Mouse (Mus musculus): ENCODE measurements around the gene Hspb1. TPM values are rescaled to one million over a fixed set of nuclear protein-coding genes. Genes with fewer than 3 reads are reported as not detected.

Hspb1 gene
- polyA plus RNA-seq, 1 experiment, result 51.0 TPM

- Histone ChIP-seq H3K4me3 (ENCODE audit: control insufficient read depth, low read depth, low read length) (peak overlapping the region; percentile 94), H3K36me3 (ENCODE audit: control insufficient read depth, insufficient read depth, low read length) (no peaks in the 10 kb centered on the region), H3K27ac (ENCODE audit: control insufficient read depth, insufficient read depth, low read depth, low read length) (peak overlapping the region; percentile 80), H3K27me3 (ENCODE audit: control insufficient read depth, insufficient read depth, low read length) (no peaks in the 10 kb centered on the region), H3K4me1 (ENCODE audit: control insufficient read depth, insufficient read depth, low read length) (peaks cover 9% of the 10 kb centered on the region)
- TF ChIP-seq CTCF (IDR thresholded peaks at IDR 0.05; ENCODE audit: control insufficient read depth, insufficient read depth, insufficient replicate concordance, low read depth, low read length) (no peak), POLR2A (IDR thresholded peaks at IDR 0.05; ENCODE audit: control insufficient read depth, low read depth, low read length) (no peak)
Measured at GRCm38 (mm10) chr5:135933900-135934441, 46.3 kb downstream of the Hspb1 start.

- TF ChIP-seq CTCF (IDR thresholded peaks at IDR 0.05; ENCODE audit: control insufficient read depth, insufficient read depth, insufficient replicate concordance, low read depth, low read length) (peak; percentile 37; the same call in 1 of the 2 replicates), POLR2A (IDR thresholded peaks at IDR 0.05; ENCODE audit: control insufficient read depth, low read depth, low read length) (peak; percentile 99)
- H3K4me3 ChIP-seq (ENCODE audit: control insufficient read depth, low read depth, low read length), result peak within 1 kb of the TSS; percentile 94
- peaks cover 9% of the 10 kb centered on the region for H3K4me1 ChIP-seq (ENCODE audit: control insufficient read depth, insufficient read depth, low read length)
- no peaks in the 10 kb centered on the region for H3K27me3 ChIP-seq (ENCODE audit: control insufficient read depth, insufficient read depth, low read length)
- H3K27ac ChIP-seq (ENCODE audit: control insufficient read depth, insufficient read depth, low read depth, low read length), result peak within 1 kb of the TSS; percentile 91
- no peaks in the 10 kb centered on the region for H3K36me3 ChIP-seq (ENCODE audit: control insufficient read depth, insufficient read depth, low read length)
Measured at GRCm38 (mm10) chr5:135934481-135935175, 46.9 kb downstream of the Hspb1 start, which contains the start of gene Ywhag. Gene Ywhag (minus strand): TSS chr5:135934616.

- Histone ChIP-seq H3K27me3 (ENCODE audit: control insufficient read depth, insufficient read depth, low read length) (no peaks in the 10 kb centered on the region), H3K4me1 (ENCODE audit: control insufficient read depth, insufficient read depth, low read length) (peaks cover 9% of the 10 kb centered on the region), H3K27ac (ENCODE audit: control insufficient read depth, insufficient read depth, low read depth, low read length) (peak overlapping the region; percentile 86), H3K4me3 (ENCODE audit: control insufficient read depth, low read depth, low read length) (peak overlapping the region; percentile 94), H3K36me3 (ENCODE audit: control insufficient read depth, insufficient read depth, low read length) (no peaks in the 10 kb centered on the region)
- TF ChIP-seq CTCF (IDR thresholded peaks at IDR 0.05; ENCODE audit: control insufficient read depth, insufficient read depth, insufficient replicate concordance, low read depth, low read length) (no peak), POLR2A (IDR thresholded peaks at IDR 0.05; ENCODE audit: control insufficient read depth, low read depth, low read length) (no peak)
Measured at GRCm38 (mm10) chr5:135935176-135935523, 47.4 kb downstream of the Hspb1 start.

GRCm38 (mm10) chr5:135935641-135936190 lies 48.0 kb downstream of the Hspb1 start:
- H3K4me3 ChIP-seq (ENCODE audit: control insufficient read depth, low read depth, low read length), result no peak overlapping the region
- H3K4me1 ChIP-seq (ENCODE audit: control insufficient read depth, insufficient read depth, low read length), result peaks cover 9% of the 10 kb centered on the region
- H3K27me3 ChIP-seq (ENCODE audit: control insufficient read depth, insufficient read depth, low read length), result no peaks in the 10 kb centered on the region
- no peaks in the 10 kb centered on the region for H3K36me3 ChIP-seq (ENCODE audit: control insufficient read depth, insufficient read depth, low read length)
- H3K27ac ChIP-seq (ENCODE audit: control insufficient read depth, insufficient read depth, low read depth, low read length), result no peak overlapping the region
- no peak for TF ChIP-seq POLR2A (IDR thresholded peaks at IDR 0.05; ENCODE audit: control insufficient read depth, low read depth, low read length)
- TF ChIP-seq CTCF (IDR thresholded peaks at IDR 0.05; ENCODE audit: control insufficient read depth, insufficient read depth, insufficient replicate concordance, low read depth, low read length), result no peak

Other genes with a start within 250 kb of the Hspb1 start
- 22.9 and 26.1 TPM in 2 replicates for gene Por, start 217.9 kb upstream of the Hspb1 start, polyA plus RNA-seq (2012; rRNA removed)
- gene Tmem120a, start 143.5 kb upstream of the Hspb1 start, polyA plus RNA-seq (2012; rRNA removed), result 182 and 184 TPM in 2 replicates
- 70.9 and 81.5 TPM in 2 replicates for gene Styxl1, start 109.5 kb upstream of the Hspb1 start, polyA plus RNA-seq (2012; rRNA removed)
- gene Mdh2, start 109.4 kb upstream of the Hspb1 start, polyA plus RNA-seq (2012; rRNA removed), result 68.7 and 75.6 TPM in 2 replicates
- gene Srrm3, start 81.0 kb upstream of the Hspb1 start, polyA plus RNA-seq (2012; rRNA removed), result 0.10 and 0.12 TPM in 2 replicates
- gene Ywhag, start 46.7 kb downstream of the Hspb1 start, polyA plus RNA-seq (2012; rRNA removed), result 13.3 and 17.8 TPM in 2 replicates
- 0.62 and 0.63 TPM in 2 replicates for gene Ssc4d, start 86.6 kb downstream of the Hspb1 start, polyA plus RNA-seq (2012; rRNA removed)
- 0.79 and 1.0 TPM in 2 replicates for gene Zp3, start 92.2 kb downstream of the Hspb1 start, polyA plus RNA-seq (2012; rRNA removed)
- 29.1 and 34.8 TPM in 2 replicates for gene Dtx2, start 106.9 kb downstream of the Hspb1 start, polyA plus RNA-seq (2012; rRNA removed)
- gene Upk3b, start 150.6 kb downstream of the Hspb1 start, polyA plus RNA-seq (2012; rRNA removed), result 0.84 and 0.88 TPM in 2 replicates
- 88.3 and 108 TPM in 2 replicates for gene Upk3bl, start 166.6 kb downstream of the Hspb1 start, polyA plus RNA-seq (2012; rRNA removed)
- gene Rasa4, start 196.0 kb downstream of the Hspb1 start, polyA plus RNA-seq (2012; rRNA removed), result 1.5 and 1.7 TPM in 2 replicates
- gene Polr2j, start 228.7 kb downstream of the Hspb1 start, polyA plus RNA-seq (2012; rRNA removed), result 31.4 and 35.3 TPM in 2 replicates
- gene Lrwd1, start 248.2 kb downstream of the Hspb1 start, polyA plus RNA-seq (2012; rRNA removed), result 271 and 311 TPM in 2 replicates
- gene Alkbh4, start 248.2 kb downstream of the Hspb1 start, polyA plus RNA-seq (2012; rRNA removed), result 22.0 and 23.0 TPM in 2 replicates

All from testis, adult 2 months (tissue).